Mouse (Mus musculus): ENCODE results near the gene Rpl38.

The Rpl38 gene

DNA sequence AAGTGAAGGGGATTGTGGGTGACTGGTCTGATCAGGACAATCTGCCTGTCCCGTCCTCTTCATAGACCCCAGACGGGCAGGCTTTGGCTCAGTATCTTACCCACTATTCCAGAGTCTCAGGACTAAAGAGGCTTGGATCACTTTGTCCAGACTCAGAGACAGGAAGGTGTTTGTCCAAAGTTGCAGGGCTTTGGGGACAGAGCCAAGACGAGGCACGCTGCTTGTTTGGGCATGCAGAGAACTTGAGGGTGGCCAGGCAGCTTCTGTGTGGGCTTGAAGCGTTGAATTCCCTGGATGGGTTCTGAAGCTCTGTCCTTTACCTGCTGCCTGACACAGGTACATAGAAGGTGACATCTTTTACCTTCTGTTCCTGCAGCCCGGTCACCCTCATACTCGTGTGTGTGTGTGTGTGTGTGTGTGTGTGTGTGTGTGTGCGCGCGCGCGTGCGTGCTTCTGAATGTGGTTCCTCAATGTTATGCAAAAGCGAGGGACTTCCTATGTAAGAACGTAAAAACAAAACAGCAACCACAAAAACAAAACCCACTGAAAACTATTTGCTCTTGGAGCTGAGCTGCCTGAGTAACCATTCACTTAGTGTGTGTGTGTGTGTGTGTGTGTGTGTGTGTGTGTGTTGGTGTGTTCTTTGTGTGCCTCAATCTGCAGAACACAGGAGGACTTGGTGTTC lies 34.1 kb downstream of the Rpl38 start:
- CTCF ChIA-PET = interaction anchor here (0.7 kb wide), 1 partner anchor 450 kb away, joined by 3 read pairs; no protein-coding TSS in a partner anchor

DNA sequence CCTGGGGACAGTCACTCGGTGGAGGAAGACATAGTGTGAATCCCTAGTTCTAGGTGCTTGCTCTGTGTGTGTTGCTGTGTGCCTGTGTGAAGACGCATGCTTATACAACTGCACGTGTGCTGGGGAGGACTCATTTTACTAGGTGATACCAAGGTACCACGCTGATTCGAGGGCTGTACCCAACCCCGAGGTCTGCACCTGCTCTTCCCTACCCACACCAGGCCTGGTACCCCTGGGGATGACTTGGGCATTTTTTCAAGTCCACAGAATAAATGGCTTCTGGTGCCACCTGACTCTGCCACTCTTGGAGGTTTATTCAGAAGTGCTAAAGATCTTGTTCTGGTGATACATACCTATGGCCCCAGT lies 34.7 kb downstream of the Rpl38 start:
- CTCF ChIA-PET = interaction anchor here (0.7 kb wide), 1 partner anchor 449 kb away, joined by 3 read pairs; no protein-coding TSS in a partner anchor

DNA sequence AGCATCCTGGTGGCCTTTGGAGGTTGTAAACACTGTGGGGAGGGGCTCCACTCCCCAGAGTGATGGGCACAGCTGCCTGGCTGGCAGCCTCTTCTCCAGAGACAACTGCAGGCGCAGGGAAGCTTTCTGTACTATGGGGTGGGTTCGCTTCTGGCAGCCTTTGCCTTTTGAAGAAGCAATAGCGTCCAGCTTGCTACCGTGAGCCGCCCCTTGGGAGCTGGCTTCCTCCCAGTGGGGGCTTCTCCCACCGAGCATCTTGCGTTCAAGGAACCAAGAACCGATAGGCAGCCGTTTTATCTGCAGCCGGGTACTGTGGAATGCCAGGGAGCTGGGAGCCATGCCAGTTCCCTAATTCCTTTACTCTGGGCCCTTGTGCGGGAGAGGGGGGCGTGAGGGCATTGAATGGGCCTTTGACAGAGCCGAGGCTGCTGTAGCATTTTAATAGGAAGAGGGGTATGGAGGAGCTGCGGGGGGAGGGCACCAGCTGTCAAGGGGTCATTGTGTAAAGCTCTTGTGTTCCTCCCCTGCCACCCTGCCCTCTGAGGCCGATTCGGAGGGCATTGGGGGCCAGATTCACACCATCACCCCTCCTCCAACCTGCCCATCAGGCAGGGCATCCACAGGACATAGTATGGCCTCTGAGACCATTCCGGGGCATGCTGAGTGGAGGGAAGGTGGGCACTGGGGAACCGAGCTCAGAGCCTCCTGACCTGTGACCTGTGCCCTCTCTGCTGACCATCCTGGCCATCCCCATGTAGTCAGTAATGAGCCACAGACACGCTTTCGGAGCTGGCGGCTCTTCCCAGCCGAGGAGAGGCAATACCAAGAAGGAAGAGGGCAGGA lies 36.0 kb downstream of the Rpl38 start:
- CTCF ChIA-PET = interaction anchor here (0.5 kb wide), 1 partner anchor 345 kb away, joined by 5 read pairs; no protein-coding TSS in a partner anchor

DNA sequence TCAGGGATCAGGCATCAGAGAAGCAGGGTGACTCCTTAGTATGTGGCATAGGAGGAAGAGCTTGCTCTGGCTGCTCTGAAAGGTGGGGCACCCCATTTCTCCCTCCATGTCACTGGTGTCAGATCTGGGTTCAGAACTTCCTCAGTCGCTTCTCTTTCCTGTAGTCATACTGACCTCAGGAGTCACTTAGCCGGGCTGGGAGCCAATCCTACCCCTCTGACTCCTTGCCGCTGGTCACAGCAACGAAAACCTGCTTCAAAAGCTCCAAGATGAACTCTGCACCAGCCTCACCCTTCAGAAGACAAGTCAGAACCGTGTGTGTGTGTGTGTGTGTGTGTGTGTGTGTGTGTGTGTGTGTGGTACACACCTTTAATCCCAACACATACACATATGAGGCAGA lies 38.0 kb downstream of the Rpl38 start:
- CTCF ChIA-PET = no interaction called here

DNA sequence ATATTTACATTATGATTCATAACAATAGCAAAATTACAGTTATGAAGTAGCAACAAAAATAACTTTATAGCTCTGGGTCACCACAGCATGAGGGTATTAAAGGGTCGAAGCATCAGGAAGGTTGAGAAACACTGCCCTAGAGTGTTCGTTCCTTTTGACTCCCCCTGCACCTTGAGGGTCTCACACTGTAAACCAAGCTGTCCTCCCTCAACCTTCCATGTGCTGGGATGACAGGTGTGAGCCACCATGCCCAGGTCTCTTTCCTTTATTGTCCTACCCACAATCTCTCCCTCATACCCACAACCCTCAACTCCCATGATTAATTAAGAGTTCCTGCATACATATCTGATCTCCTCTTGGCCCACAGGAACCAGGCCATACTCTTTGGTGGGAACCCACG lies 43.1 kb downstream of the Rpl38 start:
- CTCF ChIA-PET = no interaction called here

DNA sequence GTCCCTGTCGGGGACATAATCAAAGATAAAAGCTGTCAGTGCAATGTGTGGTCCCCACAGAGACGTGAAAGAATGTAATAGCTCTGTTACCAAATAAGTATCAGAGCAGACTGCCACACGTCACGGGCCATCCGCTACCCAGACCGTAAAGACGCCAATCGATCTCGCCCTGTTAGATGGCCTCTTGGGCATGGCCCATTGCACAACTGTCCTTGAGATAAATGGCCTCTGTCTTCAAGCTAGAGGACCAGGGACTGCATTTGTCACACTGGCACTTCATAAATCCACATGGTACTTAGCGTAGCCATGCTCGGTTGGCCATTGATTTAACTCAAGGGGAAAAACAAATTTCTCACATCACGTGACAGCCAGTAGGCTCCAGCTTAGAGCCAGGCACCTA lies 43.5 kb downstream of the Rpl38 start:
- CTCF ChIA-PET = no interaction called here

DNA sequence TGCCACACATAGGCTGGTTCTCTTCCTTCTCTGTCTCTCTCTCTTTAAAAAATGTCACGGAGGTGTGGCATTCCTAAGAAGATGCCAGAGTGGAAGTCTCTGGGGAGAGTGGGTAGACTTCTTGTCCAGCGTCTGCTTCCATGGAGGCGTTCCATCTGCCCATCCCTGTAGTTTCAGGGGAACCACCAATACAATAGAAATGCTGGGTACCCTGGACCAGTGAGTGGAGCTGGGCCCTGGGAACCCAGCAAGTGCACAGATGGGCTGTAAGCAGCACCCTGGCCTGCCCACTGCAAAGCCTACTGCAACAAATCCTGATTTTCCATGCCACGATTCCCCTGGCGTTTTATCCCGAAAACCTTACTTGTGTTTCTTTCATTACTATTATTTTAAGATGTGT lies 46.2 kb downstream of the Rpl38 start:
- CTCF ChIA-PET = interaction anchor here (0.7 kb wide), 1 partner anchor 1375 kb away, joined by 19 read pairs; no protein-coding TSS in a partner anchor

DNA sequence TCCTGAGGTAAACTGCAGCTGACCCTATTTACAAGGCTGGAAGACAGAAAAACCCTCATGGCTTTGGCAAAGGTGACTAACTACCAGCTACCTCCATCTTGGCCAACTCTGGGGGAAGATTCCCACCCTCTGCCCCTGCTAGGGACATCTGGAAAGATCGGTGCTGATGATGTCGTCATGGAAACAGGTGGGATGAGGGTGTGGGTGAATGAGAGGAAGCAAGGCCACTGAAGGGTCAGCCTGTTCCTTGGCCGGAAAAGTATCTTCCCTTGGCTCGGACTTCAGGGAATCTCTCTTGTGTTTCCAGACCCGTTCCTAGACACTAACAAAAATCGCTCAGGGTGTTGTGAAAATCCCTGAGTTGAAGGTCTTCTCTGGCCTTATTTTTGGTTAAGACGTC lies 47.2 kb downstream of the Rpl38 start:
- CTCF ChIA-PET = interaction anchor here (0.7 kb wide), 1 partner anchor 1374 kb away, joined by 19 read pairs; no protein-coding TSS in a partner anchor

DNA sequence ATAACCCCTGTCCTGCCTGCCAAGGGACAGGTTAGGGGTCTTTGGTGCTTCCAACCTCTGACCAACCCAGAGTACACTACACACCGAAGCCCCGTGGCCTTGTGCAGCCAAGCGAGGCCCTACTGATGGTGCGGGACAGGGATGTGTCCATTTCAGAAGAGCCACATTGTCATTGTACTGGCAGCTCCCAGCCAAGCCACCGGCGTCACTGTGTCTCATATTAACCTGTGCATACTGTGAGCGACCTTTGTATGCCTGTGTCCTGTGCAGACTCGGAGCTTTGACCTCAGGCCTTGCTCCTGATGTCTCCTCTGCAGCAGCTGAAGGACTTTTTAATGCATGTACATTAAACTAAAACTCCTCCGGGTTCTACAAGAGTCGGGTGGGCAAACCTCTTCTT lies 52.2 kb downstream of the Rpl38 start:
- CTCF ChIA-PET = interaction anchor here (0.6 to 1.0 kb wide), 4 partner anchors 11 to 1790 kb away, joined by 3 to 13 read pairs (median 6); no protein-coding TSS in a partner anchor
